Mouse (Mus musculus): ENCODE data around the gene Kcnmb1. TPM values are rescaled to one million over a fixed set of nuclear protein-coding genes. Genes with fewer than 3 reads are reported as not detected.

Kcnmb1 gene
- polyA plus RNA-seq, 1 experiment: not detected

DNA sequence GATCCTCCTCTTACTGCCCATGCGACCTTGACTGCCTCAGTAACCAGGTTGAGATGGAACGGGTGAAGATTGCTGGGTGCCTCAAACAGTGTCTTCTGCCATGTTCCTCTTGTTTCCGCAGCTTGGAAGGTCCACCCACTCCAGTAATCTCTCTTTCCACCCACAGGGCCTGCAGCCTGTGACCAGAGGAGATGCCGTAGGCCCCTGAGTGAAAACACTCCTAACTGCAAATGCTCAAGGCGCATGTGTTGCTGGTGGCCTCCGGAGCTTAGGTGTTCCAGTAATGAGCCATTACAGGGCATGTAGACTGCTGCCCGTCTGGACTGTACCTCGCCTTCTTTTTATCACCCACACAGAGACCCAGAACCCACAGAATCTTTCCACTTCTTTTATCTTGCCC, 25.2 kb upstream of the Kcnmb1 start:
- TF ChIP-seq GATA1 (IDR thresholded peaks at IDR 0.05; ENCODE audit: low read length): no peak

DNA sequence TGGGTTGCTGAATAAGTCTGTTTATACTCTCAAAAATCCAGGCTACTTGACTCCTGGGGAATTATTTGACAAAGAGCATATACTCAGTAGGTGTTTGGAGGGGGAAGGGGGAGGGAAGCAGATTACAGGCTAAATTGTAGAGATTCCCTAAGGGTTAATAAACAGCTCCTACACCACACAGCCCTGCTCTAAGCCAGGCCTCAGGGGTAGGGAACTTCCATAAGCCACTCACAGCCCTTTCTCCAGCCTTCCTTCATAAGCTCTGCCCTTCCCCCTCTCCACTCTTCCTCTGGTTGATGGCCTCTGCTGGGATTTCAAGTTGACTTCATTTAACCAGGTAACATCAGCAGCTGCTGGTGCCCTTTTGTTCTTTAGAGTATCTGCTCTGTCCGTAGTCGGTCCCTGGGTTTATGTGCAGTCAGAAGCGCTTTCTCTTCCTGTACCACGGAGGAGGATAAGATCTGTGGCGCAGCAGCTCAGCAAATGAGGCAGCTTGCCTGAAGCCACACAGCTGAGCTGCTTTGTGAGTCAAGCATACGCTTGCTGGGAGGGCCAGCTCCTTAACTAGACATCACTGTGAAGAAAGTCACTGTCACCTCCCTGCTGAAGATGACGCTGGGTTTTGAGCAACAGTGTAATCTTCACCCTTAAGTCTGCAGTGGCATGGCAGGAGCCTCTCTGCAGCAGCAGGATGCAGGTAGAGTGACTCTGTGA, 24.1 kb upstream of the Kcnmb1 start:
- TF ChIP-seq GATA1 (IDR thresholded peaks at IDR 0.05; ENCODE audit: low read length): no peak

DNA sequence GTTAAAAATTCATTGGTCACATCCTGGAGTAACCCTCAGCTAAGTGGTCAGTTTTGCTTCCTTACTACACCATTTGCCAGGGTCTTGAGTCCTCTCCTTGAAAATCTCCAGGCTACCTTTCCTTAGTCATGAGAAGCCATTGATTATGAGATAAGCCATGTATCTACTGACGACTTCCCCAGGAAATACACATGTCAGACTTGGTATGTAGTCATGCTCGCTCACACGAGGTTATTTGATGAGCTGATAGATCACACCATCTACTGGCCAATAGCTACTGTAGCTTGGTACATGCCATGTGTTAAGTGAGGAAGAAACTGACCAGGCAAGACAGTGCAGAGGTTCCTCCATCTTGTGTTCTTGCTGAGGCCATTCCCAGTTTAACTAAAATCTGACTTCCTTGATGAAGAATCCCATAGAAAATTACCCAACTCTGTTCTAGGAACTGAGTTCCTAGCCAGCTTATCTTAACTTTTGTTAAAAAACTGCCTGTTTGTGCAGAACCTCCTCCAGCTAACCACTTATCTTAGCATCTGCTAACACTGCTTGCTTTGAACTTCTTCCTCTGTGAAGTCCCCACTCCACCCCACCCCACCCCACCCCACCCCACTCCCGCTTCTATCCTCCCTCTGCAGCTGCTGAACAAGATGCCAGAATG, 23.2 kb upstream of the Kcnmb1 start:
- TF ChIP-seq GATA1 (IDR thresholded peaks at IDR 0.05; ENCODE audit: low read length): no peak

DNA sequence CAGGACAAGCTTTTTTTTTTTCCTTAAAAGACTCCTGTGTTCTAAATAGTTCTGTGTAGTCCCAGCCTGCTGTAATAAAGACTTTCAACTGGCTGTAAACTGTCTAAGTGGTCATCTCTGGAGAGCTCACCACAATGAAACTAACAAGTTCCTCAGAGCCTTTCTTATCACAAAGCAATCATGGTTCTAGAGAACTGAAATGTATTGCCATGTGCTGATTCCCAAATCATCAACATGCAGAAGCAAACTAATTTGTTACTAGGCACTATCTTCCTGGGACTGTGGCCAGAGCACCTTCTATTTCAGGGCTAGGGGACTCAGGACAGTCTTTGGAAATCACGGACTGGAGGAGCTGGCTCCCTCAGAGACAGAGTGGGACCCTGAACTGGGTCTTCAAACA, 19.2 kb upstream of the Kcnmb1 start:
- TF ChIP-seq GATA1 (IDR thresholded peaks at IDR 0.05; ENCODE audit: low read length): no peak

DNA sequence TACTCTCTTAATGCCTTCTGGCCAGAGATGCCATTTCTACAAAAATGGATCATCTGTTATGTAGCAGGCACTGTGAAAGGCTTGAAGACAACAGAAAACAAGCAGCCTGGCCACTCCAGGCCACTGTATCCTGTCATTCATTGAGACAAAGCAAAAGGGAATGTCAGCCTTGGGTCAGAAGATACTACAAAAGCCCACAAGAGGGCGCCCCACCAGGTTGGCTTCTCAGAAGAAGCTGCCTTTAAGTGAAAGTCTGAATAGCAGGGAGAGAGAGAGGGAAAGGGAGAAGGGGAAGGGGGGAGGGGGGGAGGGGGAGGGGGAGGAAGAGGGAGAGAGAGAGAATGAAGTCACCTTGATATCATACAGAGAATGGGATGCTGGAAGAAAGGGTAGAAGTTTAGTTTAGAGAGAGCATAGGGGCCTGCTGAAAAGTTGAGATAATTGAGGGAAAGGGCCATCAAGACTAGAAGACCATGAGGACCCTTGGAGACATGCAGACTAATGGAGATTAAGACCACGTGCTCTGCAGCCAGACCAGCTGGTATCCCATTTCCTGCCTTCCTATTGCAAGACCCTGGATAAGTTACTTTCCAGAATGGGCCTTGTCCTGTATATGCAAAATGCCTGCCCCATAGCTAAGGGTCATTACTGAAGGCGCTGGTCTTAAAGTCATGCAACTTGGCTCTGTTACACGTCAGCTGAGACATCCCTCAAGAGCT, 18.6 kb upstream of the Kcnmb1 start:
- TF ChIP-seq GATA1 (IDR thresholded peaks at IDR 0.05; ENCODE audit: low read length): no peak

DNA sequence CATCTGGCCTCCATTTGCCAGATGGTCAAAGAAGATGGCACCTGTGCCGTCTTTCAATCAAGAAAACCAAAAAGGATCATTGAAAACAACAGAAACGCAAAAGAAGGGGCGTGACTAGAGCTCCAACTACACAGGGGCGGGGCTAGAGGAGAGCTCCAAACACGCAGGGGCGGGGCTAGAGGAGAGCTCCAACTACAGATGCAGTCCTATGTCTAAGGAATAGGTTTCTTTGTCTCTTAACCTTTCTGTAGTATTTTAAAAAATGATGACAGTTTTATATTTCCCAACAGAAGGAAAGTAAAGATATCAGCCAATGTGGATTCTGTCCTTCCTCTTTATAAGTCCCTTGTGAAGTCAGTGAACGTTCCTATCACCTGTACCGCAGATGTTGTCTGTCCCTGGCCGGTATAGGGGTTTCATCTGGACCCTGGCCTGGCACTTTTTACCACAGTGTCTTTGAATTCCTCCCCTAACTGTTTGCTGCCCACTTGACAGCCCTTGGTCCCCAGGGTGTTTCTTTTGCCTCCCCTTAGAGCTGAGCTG, 18.0 kb upstream of the Kcnmb1 start:
- no peak for TF ChIP-seq GATA1 (IDR thresholded peaks at IDR 0.05; ENCODE audit: low read length)

DNA sequence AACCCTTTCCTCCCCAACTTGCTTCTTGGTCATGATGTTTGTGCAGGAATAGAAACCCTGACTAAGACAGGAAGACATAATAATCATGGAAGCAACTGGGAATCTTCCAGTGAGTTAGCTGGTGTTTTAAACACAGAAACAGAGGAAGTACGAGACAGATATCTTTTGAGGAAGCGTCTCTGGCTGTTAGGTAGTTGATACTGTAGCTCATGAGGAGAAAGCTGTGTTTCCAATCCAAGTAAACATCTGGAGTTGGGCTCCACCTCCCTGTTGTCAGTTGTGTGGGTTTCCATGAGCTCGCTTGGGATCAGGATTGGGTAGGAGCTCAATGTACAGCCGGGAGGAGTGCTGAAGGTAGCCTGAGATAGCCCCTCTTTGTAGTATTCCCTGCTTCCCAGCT, 16.3 kb upstream of the Kcnmb1 start:
- no peak for TF ChIP-seq GATA1 (IDR thresholded peaks at IDR 0.05; ENCODE audit: low read length)

DNA sequence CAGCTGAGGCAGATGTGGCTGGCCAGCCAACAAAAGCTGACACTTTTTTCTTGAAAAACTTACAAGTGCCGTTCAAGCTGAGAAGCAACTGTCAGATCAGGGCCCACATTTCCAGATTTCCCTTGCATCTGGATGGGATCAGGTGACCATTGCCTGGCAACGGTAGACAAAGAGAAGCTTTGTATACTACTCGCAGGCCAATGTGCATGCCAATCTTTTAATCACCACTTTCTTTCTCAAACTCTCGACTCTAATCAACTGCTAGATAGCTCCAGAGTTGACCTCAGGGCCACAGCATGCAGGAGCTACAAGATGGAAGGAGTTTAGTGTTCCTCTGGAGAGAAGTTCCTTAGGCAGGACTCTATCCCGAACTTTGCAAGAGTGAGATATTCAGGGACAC, 11.7 kb upstream of the Kcnmb1 start:
- no peak for TF ChIP-seq GATA1 (IDR thresholded peaks at IDR 0.05; ENCODE audit: low read length)

DNA sequence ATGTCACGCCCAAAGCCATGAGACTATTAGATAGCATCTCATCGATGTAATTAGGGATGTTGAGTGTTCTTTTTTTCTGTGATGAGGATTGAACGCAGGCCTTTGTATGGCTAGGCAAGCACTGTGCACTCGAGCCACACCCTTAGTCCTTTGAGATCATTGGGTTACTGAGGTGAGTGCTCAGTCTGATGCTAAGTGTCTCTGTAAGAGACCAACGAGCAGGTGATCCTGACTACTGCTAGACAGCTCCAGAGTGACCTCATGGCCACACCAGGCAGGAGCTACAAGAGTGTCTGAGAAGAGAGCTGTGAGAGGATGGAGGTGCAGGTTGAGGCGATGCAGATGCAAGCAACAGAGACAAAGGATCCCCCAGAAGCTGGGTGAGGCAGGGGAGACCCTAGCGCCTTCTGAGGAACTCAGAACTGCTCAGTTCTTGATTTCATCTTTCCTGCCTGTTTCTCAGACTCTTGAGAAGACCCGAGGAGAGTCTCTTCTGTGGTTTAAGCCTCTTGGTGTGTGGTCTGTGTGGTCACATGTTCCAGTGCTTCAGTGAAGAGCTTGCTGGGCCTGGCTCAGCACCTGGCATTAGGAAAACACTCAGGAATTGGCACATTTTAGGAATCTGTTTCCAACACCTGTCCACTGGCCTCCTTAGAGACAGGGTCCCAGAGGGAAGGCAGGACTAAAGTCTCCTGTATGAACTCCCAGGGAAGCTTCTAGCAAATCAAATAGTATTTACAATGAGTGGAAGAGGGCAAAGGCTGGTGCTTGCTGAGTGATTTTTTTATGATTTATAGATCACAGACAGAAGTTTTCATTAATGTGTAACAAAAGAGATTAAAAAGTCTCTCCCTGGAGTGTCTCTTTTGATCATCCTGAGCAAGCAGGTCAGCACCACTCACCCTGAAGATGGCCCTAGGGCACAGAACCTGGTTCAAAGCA, 10.9 kb upstream of the Kcnmb1 start:
- TF ChIP-seq GATA1 (IDR thresholded peaks at IDR 0.05; ENCODE audit: low read length): no peak

DNA sequence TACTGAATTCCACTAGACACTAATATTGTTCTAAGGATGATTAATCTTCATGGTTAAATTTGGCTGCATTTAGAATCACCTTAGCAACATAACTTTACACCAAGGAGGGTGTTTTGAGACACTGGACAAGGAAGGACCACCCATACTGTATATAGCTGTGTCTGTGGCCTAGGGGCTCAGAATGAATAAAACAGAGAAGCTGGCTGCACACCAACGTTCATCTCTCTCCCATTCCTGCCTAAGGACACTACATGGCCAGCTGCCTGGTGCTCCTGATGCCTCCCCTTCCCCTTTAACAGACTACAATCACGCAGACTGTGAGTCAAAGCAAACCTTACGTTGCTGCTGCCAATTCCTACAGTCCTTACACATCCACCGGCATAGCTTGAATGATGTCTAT, 6.8 kb upstream of the Kcnmb1 start:
- no peak for TF ChIP-seq GATA1 (IDR thresholded peaks at IDR 0.05; ENCODE audit: low read length)

DNA sequence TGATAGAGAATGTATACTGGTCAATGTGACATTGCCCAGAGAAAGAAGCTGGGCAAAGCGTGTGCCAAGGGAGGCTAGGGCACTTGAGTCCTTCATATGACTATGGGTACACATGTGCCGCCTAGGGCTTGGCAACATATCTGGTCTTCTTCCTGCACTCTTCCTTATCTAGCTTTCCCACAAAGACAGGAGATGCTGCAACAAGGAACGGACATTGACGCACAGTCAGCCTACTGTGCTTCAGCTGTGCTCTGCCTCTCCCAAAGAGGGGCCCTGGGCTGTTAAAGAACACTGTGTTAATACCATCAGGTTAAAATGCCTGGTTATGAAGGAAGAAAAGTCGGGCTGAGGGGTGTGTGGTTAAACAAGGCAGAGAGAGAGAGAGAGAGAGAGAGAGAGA, 6.2 kb upstream of the Kcnmb1 start:
- no peak for TF ChIP-seq GATA1 (IDR thresholded peaks at IDR 0.05; ENCODE audit: low read length)

DNA sequence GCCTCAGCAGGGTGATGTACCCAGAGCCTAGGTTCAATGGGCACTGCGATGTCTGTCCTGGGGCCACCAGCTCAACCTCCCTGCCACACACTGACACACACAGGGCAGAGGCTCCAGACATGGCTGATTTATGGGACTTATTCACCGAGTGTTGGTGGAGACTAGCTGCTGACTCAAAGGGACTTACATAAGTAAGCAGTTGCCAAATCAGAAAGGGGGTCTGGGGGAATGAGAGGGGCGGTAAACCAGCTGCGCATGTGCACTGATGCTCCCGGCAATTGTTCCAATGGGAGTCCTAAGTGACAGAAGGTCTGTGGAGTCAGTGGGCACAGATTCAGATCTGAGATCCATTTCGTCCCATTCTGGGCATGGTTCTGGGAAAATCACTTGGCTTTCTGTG, 5.2 kb upstream of the Kcnmb1 start:
- no peak for TF ChIP-seq GATA1 (IDR thresholded peaks at IDR 0.05; ENCODE audit: low read length)

DNA sequence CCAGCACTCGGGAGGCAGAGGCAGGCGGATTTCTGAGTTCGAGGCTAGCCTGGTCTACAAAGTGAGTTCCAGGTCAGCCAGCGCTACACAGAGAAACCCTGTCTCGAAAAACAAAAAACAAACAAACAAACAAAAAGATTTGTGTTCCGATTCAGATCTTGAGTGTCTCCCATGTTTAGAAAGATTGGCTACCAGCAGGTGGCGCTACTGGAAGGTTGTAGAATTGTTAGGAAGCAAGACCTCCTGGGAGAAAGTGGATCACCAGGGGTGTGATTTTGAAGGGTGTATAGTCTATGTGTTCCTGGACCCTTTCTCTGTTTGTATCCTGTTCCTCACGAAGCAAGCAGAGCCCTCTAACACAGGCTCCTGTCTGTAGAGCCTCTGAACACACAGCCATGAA, 4.1 kb upstream of the Kcnmb1 start:
- TF ChIP-seq GATA1 (IDR thresholded peaks at IDR 0.05; ENCODE audit: low read length): no peak

DNA sequence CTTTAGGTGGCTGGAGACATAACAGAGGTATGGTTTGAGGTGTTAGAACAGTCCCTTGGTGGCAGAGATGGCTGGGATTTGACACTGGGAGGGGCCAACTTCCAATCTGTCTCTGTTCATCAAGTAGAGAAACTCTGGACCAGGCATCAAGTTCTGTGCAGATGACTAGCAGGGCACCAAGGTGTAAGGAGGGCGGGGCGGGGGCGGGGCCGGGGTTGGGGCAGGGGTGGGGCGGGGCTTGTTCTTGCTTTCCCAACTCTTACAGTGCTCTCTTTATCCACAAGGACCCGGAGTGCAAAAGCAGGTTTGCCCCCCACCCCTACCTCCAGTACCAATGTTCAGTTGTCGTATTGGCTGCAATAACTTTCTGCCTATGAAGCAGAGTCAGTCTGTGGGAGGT, 635 bp upstream of the Kcnmb1 start:
- no peak for TF ChIP-seq GATA1 (IDR thresholded peaks at IDR 0.05; ENCODE audit: low read length)

DNA sequence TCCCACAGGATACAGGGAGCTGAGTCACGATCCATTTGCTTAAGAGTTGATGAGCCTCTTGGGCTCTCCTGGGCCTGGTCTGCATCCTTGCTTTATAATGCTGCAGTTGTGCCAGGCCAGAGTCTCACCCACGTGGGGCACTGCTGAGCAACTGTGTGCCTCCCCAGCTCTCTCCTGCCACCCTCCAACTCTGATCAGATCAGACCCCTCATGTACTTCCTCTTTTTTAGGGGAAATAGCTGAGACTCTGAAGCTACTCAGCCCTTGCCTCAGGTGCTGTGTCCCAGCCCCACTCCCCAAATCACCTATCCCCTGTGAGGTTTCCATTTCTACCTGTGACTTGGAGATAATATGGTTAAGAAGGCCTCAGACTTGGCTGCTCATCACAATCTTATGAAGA, 2.6 kb downstream of the Kcnmb1 start:
- no peak for TF ChIP-seq GATA1 (IDR thresholded peaks at IDR 0.05; ENCODE audit: low read length)
